Mouse (Mus musculus): Measurements from ENCODE around the gene Mrap.

The Mrap gene

GRCm38 (mm10) chr16:90753386-90753941 is 15.5 kb downstream of the Mrap start:
- in situ Hi-C loops (cut with MboI, MseI) = no loop called here

- in situ Hi-C loops (cut with MboI, MseI) = loop anchor here (5.0 kb wide), 1 partner anchor 38 kb away; no protein-coding TSS in a partner anchor
These were observed 21.3 kb downstream of the Mrap start for GRCm38 (mm10) chr16:90759335-90759734.

- in situ Hi-C loops (cut with MboI, MseI) = no loop called here
These were observed 22.5 kb downstream of the Mrap start for GRCm38 (mm10) chr16:90760515-90760914.

DNA sequence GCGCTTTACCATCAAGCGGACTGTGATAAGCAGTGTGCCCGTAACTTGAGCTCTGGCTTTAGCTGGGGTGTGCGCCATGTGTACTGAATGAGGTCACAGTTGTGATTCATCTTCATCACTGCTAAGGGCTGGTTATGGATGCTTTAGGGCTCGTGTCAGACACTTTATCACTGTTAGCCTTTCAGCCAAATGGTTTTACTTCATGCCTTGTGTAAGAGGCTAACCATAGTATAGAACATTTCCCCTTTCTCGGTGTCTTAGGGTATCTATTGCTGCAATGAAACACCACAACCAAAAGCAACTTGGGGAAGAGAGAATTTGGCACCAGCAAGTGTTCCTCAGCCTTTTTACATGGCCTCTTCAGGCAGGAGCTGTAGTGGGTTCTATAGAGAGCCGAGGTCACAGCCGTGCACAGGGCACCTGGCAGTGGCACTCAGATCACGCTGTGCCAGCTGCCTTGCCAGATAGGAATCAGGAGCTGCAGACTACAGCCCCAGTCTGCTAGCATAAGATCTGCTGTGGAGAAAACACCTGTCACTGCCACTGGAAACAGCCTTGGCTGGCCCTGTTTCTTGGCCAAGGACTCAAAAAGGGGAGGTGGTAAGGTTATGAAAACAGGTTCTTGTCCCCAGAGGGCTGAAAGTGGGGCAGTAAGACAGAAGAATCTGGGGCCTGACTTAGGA is 27.3 kb downstream of the Mrap start:
- in situ Hi-C loops (cut with MboI, MseI) = no loop called here

DNA sequence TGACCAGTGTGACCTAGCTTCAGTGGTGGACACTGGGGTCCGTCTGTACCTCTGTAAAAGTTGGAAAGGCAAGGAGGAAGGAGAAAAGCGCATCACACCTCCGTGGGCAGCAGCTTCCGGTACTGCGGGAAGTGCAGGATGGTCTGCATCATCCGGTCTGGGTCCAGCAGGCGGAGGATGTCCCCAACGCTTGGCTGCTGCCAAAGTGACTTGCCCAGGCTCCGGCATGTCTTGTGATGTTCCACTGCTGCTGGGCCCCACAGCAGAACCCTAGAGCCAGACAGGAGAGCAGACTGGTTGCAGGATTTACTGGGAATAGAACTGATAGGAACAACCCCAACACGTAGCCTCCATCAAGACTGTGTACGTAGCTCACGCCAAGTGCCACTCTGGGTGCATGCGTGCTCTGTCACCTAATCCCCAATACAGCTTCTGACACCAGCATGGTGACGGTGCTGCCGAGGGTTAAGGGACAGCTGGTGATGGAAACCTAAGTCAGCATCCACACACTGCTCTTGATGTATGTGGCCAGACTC is 29.0 kb downstream of the Mrap start:
- in situ Hi-C loops (cut with MboI, MseI) = no loop called here

GRCm38 (mm10) chr16:90774216-90774615 is 36.2 kb downstream of the Mrap start:
- in situ Hi-C loops (cut with MboI, MseI) = no loop called here

DNA sequence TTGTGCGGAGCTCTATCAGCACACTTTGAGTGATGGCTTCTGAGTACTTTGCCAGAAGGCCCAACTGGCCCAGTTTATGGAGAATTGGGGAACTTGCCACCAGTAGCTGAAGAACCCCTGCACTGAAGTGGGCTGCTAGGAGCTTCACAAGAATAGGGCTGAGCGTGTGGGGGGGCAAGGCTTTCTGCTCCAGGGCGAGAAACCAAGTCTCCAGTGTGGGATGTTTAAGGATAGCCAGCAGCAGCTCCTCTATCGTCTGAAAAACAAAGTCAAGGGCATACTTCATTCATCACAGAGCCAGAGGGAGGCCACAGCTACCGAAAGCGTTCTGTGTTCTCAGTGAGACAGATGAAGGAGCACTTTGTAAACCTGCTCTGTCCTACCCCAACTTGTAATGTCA is 36.6 kb downstream of the Mrap start:
- in situ Hi-C loops (cut with MboI, MseI) = loop anchor here (25.0 kb wide), 1 partner anchor 838 kb away; the partner anchor contains the start of gene Dnajc28

- in situ Hi-C loops (cut with MboI, MseI) = loop anchor here (25.0 kb wide), 1 partner anchor 836 kb away; the partner anchor contains the start of gene Dnajc28
These were observed 38.0 kb downstream of the Mrap start for GRCm38 (mm10) chr16:90775946-90776520.

DNA sequence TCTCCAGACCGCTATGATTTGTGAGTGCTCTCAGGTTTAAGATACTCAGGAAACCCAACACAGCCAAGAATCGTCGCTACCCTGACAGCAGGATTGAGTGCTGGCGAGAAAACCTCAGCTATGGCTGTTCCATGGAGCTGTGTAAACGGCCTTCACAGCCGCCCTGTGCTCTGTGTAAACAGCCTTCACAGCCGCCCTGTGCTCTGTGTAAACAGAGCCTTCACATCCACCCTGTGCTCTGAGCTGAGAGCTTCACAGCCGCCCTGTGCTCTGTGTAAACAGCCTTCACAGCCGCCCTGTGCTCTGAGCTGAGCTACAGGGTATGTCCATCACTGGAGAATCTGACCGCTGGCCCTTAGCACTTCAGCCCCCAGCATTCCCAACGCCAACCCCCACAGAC is 41.8 kb downstream of the Mrap start:
- in situ Hi-C loops (cut with MboI, MseI) = loop anchor here (25.0 kb wide), 1 partner anchor 833 kb away; the partner anchor contains the start of gene Dnajc28

GRCm38 (mm10) chr16:90783302-90783701 is 45.3 kb downstream of the Mrap start:
- in situ Hi-C loops (cut with MboI, MseI) = loop anchor here (25.0 kb wide), 1 partner anchor 829 kb away; the partner anchor contains the start of gene Dnajc28

DNA sequence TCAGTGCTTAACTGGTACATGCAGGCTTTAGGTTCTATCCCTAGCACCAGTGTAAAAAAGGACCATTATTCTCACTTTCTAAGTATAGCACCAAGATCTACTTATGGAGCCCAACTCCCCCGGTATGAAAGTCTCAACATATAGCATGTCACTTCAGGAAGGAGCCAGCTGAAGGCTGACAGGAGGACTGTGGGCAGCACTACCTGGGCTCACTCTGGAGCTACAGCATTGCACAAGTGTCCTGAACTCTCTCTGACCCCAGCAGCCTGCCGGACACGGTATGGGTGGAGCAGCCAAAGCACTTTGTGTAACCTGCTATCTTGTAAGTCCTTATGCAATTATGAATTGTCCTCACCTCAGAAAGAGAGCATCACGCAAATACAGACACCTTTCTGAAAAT is 47.2 kb downstream of the Mrap start:
- in situ Hi-C loops (cut with MboI, MseI) = loop anchor here (25.0 kb wide), 1 partner anchor 827 kb away; the partner anchor contains the start of gene Dnajc28

DNA sequence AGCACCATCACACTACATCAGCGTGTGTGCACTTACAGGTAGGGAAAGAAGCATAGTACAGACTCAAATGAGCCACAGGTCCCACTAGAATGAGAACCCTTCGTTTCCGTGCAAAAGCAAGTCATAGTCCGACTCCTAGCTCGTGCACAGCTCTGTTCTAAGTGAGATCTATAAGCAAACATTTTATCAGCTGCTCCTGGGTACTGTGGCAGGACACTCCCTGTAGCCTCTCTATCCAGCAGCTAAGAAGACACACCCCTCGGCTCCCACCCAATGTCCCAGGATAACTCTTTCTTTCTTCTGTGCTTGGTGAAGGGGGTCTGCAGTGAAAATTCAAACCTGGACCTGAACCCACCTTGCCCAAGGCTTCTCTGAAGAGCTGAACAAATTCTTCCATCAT is 50.6 kb downstream of the Mrap start:
- in situ Hi-C loops (cut with MboI, MseI) = loop anchor here (25.0 kb wide), 1 partner anchor 824 kb away; the partner anchor contains the start of gene Dnajc28

- in situ Hi-C loops (cut with MboI, MseI) = loop anchor here (25.0 kb wide), 1 partner anchor 821 kb away; the partner anchor contains the start of gene Dnajc28
These were observed 52.9 kb downstream of the Mrap start for GRCm38 (mm10) chr16:90790946-90791345.

GRCm38 (mm10) chr16:90792066-90792465 is 54.1 kb downstream of the Mrap start:
- in situ Hi-C loops (cut with MboI, MseI) = loop anchor here (25.0 kb wide), 1 partner anchor 820 kb away; the partner anchor contains the start of gene Dnajc28

DNA sequence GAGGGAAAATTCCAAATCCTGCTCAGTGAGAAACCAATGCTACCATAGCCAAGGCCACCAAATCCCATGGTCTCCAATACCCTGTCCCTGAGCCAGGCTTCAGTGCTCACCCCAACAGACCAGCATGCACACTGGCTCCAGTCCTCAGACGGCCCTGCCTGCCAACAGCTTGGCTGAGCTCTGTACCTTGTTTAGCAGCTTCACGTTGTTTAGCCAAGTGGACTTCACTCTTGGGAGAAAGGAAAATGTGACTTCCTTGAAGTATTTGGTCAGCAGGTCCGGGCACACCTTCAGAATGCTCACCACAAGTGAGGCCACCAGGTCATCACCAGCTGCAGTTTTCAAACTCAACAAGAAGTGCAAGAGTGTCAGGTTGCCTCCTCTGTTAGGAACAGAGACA is 54.5 kb downstream of the Mrap start:
- in situ Hi-C loops (cut with MboI, MseI) = loop anchor here (25.0 kb wide), 1 partner anchor 820 kb away; the partner anchor contains the start of gene Dnajc28

DNA sequence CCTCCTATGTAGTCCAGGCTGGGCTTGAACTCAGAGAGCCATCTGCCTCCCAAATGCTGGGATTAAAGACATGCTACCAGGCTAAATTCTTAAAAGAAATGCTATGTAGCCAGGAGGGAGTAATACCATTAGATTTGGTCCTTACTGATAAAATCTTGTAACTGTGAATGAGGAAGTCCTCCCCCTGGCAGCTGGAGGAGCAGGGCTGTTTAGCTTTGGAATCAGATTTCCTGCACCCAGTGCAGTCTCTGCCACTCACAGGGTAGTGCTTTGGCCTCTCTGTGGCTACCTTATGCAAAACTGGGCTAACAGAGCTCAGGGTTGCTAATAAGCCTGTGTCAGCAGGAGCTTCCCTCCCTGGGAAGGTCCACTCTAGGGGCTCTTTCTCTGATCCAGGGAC is 56.7 kb downstream of the Mrap start:
- in situ Hi-C loops (cut with MboI, MseI) = loop anchor here (5.0 to 25.0 kb wide), 2 partner anchors 37 to 818 kb away; partner anchors contain the start of gene Dnajc28

GRCm38 (mm10) chr16:90798446-90798845 is 60.4 kb downstream of the Mrap start:
- in situ Hi-C loops (cut with MboI, MseI) = loop anchor here (5.0 to 25.0 kb wide), 2 partner anchors 41 to 814 kb away; partner anchors contain the start of gene Dnajc28

GRCm38 (mm10) chr16:90798848-90799247 is 60.8 kb downstream of the Mrap start:
- in situ Hi-C loops (cut with MboI, MseI) = loop anchor here (5.0 to 25.0 kb wide), 2 partner anchors 42 to 813 kb away; partner anchors contain the start of gene Dnajc28
